Mouse (Mus musculus) hindbrain, embryonic 15.5 days (tissue): ENCODE data around the gene Atp6v0c. TPM values are rescaled to one million over a fixed set of nuclear protein-coding genes. Genes with fewer than 3 reads are reported as not detected.
A peak's percentile ranks its signal among the peaks of the same experiment; 100 is the strongest.
"Not testable (repeated sequence)": the region's sequence is repeated elsewhere in the genome, so short reads cannot be mapped to it uniquely, and the experiment has no call there.

Experiments
- ATAC-seq: fragments of 200-750 bp; cut with Nextera tagmentation; 2 replicates; pipeline ENCODE4 v1.8.0; 2017; ENCODE audit warnings: low read depth, moderate number of reproducible peaks, moderate TSS enrichment; ENCODE audit not compliant: low FRiP score
- H3K27ac ChIP-seq: fragments of 300-500 bp; sonication (generic); replicated peaks from 2 replicates; pipeline ENCODE4 v1.5.1; 2015; ENCODE audit warnings: mild to moderate bottlenecking, inconsistent platforms
- H3K27me3 ChIP-seq: fragments of 300-500 bp; sonication (generic); 2 replicates; pipeline ENCODE4 v1.6.1; 2015; ENCODE audit warnings: control low read depth, inconsistent platforms
- H3K36me3 ChIP-seq: fragments of 300-500 bp; sonication (generic); 2 replicates; pipeline ENCODE4 v1.6.1; 2015; ENCODE audit warnings: control low read depth, inconsistent platforms
- H3K4me1 ChIP-seq: fragments of 300-500 bp; sonication (generic); replicated peaks from 2 replicates; pipeline ENCODE4 v1.6.1; 2015; ENCODE audit warnings: control low read depth, inconsistent platforms
- H3K4me2 ChIP-seq: fragments of 300-500 bp; sonication (generic); 2 replicates; pipeline ENCODE4 v1.6.1; 2015; ENCODE audit warnings: moderate library complexity, mild to moderate bottlenecking, inconsistent platforms
- H3K4me3 ChIP-seq: fragments of 300-500 bp; sonication (generic); 2 replicates; pipeline ENCODE4 v1.5.1; 2015; ENCODE audit warnings: mild to moderate bottlenecking, inconsistent platforms
- H3K9ac ChIP-seq: fragments of 300-500 bp; sonication (generic); 2 replicates; pipeline ENCODE4 v1.6.1; 2015; ENCODE audit warnings: inconsistent platforms
- H3K9me3 ChIP-seq: fragments of 300-500 bp; sonication (generic); 2 replicates; pipeline ENCODE4 v1.6.1; 2016; ENCODE audit warnings: control low read depth, inconsistent platforms
- WGBS: fragments of 180-500 bp; shearing (Covaris S2); methylation state at CpG from one replicate; pipeline ENCODE4 v1.1.7; 2015; 5-methylcytosine and 5-hydroxymethylcytosine counted together
- polyA plus RNA-seq: library from polyadenylated mRNA; unstranded; fragments of >200 nt; fragmentation: Nextera tagmentation; extraction: Ambion mirVana; gene quantifications from 2 replicates; pipeline ENCODE4 v1.2.1, GENCODE M21; 2015

The Atp6v0c gene
- polyA plus RNA-seq, 1 experiment from 2014 or later = 1,520 TPM

GRCm38 (mm10) chr17:24151382-24151781 lies 18.1 kb downstream of the Atp6v0c start:
- no peak for ATAC-seq
- H3K36me3 ChIP-seq = peaks cover 4% of the 10 kb centered on the region; the same call in 1 of the 2 replicates
- H3K9me3 ChIP-seq = no peaks in the 10 kb centered on the region
- H3K4me1 ChIP-seq = peaks cover 9% of the 10 kb centered on the region
- H3K4me2 ChIP-seq = peak overlapping the region; percentile 67
- peak overlapping the region; percentile 33; the same call in 1 of the 2 replicates for H3K4me3 ChIP-seq
- WGBS = 16% methylated on average over 7 of the region's 7 CpGs
- 0 out of 2 replicates have a peak overlapping the region, but pooled peaks have one; percentile 2 for H3K9ac ChIP-seq
- H3K27me3 ChIP-seq = no peaks in the 10 kb centered on the region
- H3K27ac ChIP-seq = no peak overlapping the region

- no peaks in the 10 kb centered on the region for H3K9me3 ChIP-seq
- H3K9ac ChIP-seq = peak within 1 kb of the TSS; percentile 2; the same call in 1 of the 2 replicates
- WGBS = 92% methylated on average over 2 of the region's 2 CpGs
- H3K4me3 ChIP-seq = peak within 1 kb of the TSS; percentile 33
- H3K27me3 ChIP-seq = no peaks in the 10 kb centered on the region
- peaks cover 4% of the 10 kb centered on the region; the same call in 1 of the 2 replicates for H3K36me3 ChIP-seq
- no peak within 1 kb of the TSS for H3K27ac ChIP-seq
- ATAC-seq = no peak
- H3K4me1 ChIP-seq = peaks cover 9% of the 10 kb centered on the region
- H3K4me2 ChIP-seq = peak within 1 kb of the TSS; percentile 67
These were observed 18.7 kb downstream of the Atp6v0c start, which contains the start of gene Pdpk1 for GRCm38 (mm10) chr17:24150824-24151223. Gene Pdpk1 (minus strand): TSS chr17:24150924.

DNA sequence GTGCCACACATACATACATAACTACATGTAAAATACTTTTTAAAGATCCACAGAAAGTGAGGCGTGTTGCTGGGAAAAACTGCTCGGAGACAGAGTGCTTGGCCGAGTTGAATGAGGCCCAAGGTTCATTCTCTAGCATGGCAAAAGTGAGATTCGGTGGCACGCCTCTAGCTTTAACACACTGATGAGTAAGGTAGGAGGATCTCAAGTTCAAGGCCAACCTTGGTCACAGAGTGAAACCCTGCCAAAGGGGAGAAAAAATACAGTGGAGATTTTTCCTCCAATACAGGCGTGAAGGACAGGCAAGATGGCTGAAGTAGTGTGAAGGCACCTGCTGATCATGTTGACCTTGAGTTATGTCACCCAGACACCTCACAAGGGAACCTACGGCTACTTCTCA lies 20.1 kb downstream of the Atp6v0c start:
- no peak for ATAC-seq
- H3K4me3 ChIP-seq = no peak overlapping the region
- H3K4me2 ChIP-seq = no peak overlapping the region
- H3K9me3 ChIP-seq = no peaks in the 10 kb centered on the region
- WGBS = 88% methylated on average over 7 of the region's 7 CpGs
- peaks cover 3% of the 10 kb centered on the region; the same call in 1 of the 2 replicates for H3K36me3 ChIP-seq
- H3K4me1 ChIP-seq = peaks cover 9% of the 10 kb centered on the region
- H3K9ac ChIP-seq = no peak overlapping the region
- H3K27me3 ChIP-seq = no peaks in the 10 kb centered on the region
- H3K27ac ChIP-seq = no peak overlapping the region

DNA sequence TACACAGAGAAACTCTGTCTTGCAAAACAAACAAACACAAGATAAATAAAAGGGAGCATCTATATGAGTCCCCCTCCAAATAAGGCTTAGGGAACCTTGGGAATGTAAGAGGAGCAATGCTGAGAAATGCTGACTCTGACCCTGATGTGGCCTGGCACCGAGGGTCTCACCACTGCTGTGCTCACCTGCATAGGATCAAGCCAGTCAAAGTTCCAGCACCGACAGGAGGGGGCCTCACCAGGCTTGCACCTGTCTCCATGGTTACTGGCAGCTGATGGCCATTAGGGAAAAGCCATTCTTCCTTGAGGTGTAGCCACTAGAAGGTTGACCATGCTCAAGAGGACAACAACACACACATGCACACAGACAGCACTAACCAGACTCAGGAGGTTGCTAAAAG lies 26.6 kb downstream of the Atp6v0c start:
- peak overlapping the region; percentile 94; the same call in 1 of the 2 replicates for H3K4me2 ChIP-seq
- H3K4me3 ChIP-seq = no peak overlapping the region
- WGBS = 54% methylated on average over 2 of the region's 2 CpGs
- H3K36me3 ChIP-seq = no peaks in the 10 kb centered on the region
- peaks cover 35% of the 10 kb centered on the region for H3K4me1 ChIP-seq
- no peaks in the 10 kb centered on the region for H3K9me3 ChIP-seq
- ATAC-seq = no peak
- no peaks in the 10 kb centered on the region for H3K27me3 ChIP-seq
- no peak overlapping the region for H3K27ac ChIP-seq
- H3K9ac ChIP-seq = no peak overlapping the region

GRCm38 (mm10) chr17:24141425-24141920 lies 28.0 kb downstream of the Atp6v0c start:
- under 1% methylated on average over 57 of the region's 57 CpGs for WGBS

DNA sequence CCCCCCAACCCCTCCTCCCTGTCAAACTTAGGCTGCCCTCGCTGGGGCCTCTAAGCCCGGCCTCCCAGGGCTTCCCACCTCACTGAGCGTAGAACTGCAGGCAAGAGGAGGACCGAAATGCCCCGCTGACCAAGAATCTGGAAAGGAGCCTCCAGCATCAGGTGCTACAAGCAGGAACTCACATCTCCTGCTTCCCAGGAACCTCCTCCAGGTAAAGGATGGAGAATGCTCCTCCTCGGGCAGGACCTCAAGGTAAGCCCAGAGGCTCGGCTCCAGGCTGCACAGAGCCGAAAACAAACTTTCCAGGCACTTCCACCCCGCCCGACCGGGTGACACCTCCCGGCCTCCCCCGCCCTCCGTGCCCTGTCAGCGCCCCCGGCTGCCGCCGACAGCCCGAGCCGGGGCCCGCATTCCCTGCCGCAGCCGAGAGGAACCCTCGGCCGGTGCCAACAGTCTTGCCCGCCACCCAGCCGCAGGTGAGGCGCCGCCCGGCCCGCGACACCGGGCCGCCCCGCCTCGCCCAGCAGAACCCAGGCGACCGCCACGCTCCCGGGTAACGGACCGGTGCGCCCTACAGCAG lies 28.6 kb downstream of the Atp6v0c start:
- Histone ChIP-seq H3K9me3 (no peaks in the 10 kb centered on the region), H3K9ac (peak overlapping the region; percentile 91), H3K4me3 (peak overlapping the region; percentile 90), H3K27ac (peak overlapping the region; percentile 88), H3K4me1 (peaks cover 42% of the 10 kb centered on the region), H3K4me2 (peak overlapping the region; percentile 94), H3K36me3 (no peaks in the 10 kb centered on the region), H3K27me3 (no peaks in the 10 kb centered on the region)
- WGBS = 0% methylated on average over 32 of the region's 43 CpGs
- ATAC-seq = peak; percentile 38

More at GRCm38 (mm10) chr17:24141425-24141920, 28.0 kb downstream of the Atp6v0c start:
- Histone ChIP-seq H3K27ac (peak overlapping the region; percentile 88), H3K36me3 (no peaks in the 10 kb centered on the region), H3K4me3 (peak overlapping the region; percentile 90), H3K9me3 (no peaks in the 10 kb centered on the region), H3K27me3 (no peaks in the 10 kb centered on the region), H3K4me1 (peaks cover 42% of the 10 kb centered on the region), H3K4me2 (peak overlapping the region; percentile 94), H3K9ac (peak overlapping the region; percentile 91)
- ATAC-seq = peak; percentile 98

DNA sequence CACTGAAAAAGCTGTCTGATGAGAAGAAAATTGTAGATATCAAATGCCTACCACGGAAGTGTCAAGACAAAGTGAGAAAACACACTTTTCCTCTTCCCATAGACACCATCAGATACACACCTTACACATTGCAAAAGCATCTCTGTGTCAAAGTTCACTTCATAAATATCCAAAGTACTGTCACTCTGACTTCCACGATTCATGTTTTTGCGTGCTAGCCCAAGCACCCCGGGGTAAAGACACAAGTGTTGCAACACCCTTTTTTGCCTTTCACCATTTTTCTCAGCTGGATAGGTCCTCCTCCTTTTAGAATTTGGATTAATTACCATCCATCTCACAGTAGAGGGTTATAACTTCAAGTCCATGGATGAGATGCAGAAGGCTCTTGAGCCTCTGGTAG lies 29.5 kb downstream of the Atp6v0c start:
- ATAC-seq = no peak
- H3K27me3 ChIP-seq = no peaks in the 10 kb centered on the region
- peaks cover 42% of the 10 kb centered on the region for H3K4me1 ChIP-seq
- no peaks in the 10 kb centered on the region for H3K36me3 ChIP-seq
- no peaks in the 10 kb centered on the region for H3K9me3 ChIP-seq
- H3K4me2 ChIP-seq = peak overlapping the region; percentile 94
- H3K9ac ChIP-seq = peak overlapping the region; percentile 91; the same call in 1 of the 2 replicates
- H3K4me3 ChIP-seq = peak overlapping the region; percentile 90
- WGBS = 89% methylated on average over 4 of the region's 4 CpGs
- H3K27ac ChIP-seq = no peak overlapping the region

- Histone ChIP-seq H3K9me3 (no peaks in the 10 kb centered on the region), H3K27ac (no peak overlapping the region), H3K9ac (no peak overlapping the region), H3K36me3 (no peaks in the 10 kb centered on the region), H3K4me2 (0 out of 2 replicates have a peak overlapping the region, but pooled peaks have one; percentile 94), H3K27me3 (no peaks in the 10 kb centered on the region), H3K4me1 (peaks cover 42% of the 10 kb centered on the region), H3K4me3 (no peak overlapping the region)
- no peak for ATAC-seq
- 81% methylated on average over 3 of the region's 3 CpGs for WGBS
These were observed 30.2 kb downstream of the Atp6v0c start for GRCm38 (mm10) chr17:24139256-24139655.

DNA sequence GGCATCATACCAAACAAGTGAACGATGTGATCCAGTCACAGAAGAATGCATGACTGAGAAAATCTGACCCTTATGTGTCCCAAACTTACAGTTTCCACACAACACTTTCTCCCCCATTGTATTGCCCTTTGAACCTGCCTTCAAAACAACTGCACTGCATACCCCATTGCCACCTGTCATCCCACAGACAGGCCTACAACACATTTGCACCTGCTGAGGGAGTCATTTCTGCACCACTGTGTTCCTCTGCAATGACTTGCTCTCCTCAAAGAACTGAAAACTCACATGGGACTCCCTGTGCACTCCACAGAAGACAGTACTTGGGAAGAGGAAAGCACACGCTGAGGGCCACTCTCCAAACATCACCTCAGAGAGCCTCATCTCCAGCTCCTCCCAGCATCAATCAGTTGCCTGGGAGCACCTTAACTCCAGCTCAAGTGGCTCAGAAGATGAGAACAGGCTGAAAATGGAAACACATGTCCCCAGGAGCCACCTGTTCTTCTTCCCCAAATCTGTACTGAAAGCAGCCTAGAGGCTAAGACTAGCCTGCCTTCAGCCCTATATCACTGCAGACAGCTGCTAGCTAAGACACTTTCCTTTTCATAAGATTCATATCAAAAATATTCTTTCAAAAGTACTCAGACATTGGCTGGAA lies 32.1 kb downstream of the Atp6v0c start:
- Histone ChIP-seq H3K36me3 (no peaks in the 10 kb centered on the region), H3K4me2 (no peak overlapping the region), H3K27ac (no peak overlapping the region), H3K9me3 (no peaks in the 10 kb centered on the region), H3K4me1 (peaks cover 36% of the 10 kb centered on the region), H3K4me3 (no peak overlapping the region), H3K27me3 (no peaks in the 10 kb centered on the region), H3K9ac (no peak overlapping the region)
- no peak for ATAC-seq
- WGBS = 83% methylated on average over 2 of the region's 2 CpGs

GRCm38 (mm10) chr17:24134062-24134461 lies 35.4 kb downstream of the Atp6v0c start:
- no peak overlapping the region for H3K27ac ChIP-seq
- no peaks in the 10 kb centered on the region for H3K36me3 ChIP-seq
- H3K4me1 ChIP-seq = peaks cover 15% of the 10 kb centered on the region
- ATAC-seq = no peak
- no peaks in the 10 kb centered on the region for H3K9me3 ChIP-seq
- no peaks in the 10 kb centered on the region for H3K27me3 ChIP-seq
- no peak overlapping the region for H3K4me3 ChIP-seq
- no peak overlapping the region for H3K9ac ChIP-seq
- H3K4me2 ChIP-seq = no peak overlapping the region

DNA sequence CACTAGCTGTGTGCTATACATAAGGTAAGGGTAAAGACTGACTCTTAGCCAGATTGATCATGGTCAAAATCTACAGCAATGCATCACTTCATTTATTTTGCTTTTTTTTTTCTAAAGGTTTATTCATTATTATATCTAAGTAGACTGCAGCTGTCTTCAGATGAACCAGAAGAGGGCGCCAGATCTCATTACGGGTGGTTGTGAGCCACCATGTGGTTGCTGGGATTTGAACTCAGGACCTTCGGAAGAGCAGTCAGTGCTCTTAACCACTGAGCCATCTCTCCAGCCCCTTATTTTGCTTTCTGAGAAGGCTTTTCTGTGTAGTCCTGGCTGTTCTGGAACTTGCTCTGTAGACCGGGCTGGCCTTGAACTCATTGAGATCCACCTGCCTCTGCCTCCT lies 36.6 kb downstream of the Atp6v0c start:
- 92% methylated on average over 4 of the region's 4 CpGs for WGBS
- not testable (repeated sequence) for H3K4me1 ChIP-seq, ATAC-seq, H3K4me3 ChIP-seq, H3K27ac ChIP-seq, H3K36me3 ChIP-seq, H3K4me2 ChIP-seq, H3K9me3 ChIP-seq, H3K27me3 ChIP-seq, H3K9ac ChIP-seq

- no peak overlapping the region for H3K27ac ChIP-seq
- H3K4me3 ChIP-seq = no peak overlapping the region
- H3K27me3 ChIP-seq = no peaks in the 10 kb centered on the region
- no peaks in the 10 kb centered on the region for H3K4me1 ChIP-seq
- no peak overlapping the region for H3K4me2 ChIP-seq
- 88% methylated on average over 3 of the region's 3 CpGs for WGBS
- no peak overlapping the region for H3K9ac ChIP-seq
- H3K9me3 ChIP-seq = no peaks in the 10 kb centered on the region
- no peaks in the 10 kb centered on the region for H3K36me3 ChIP-seq
- no peak for ATAC-seq
These were observed 37.9 kb downstream of the Atp6v0c start for GRCm38 (mm10) chr17:24131570-24131969.
